Mouse (Mus musculus) heart, postnatal 10 days (tissue): Measurements from ENCODE around the gene Dohh. TPM values are rescaled to one million over a fixed set of nuclear protein-coding genes. Genes with fewer than 3 reads are reported as not detected.

Experiments
- microRNA-seq, 2 experiments: library from miRNA; unstranded; fragments of <30 nt; microRNA quantifications; one replicate each; pipeline ENCODE4 v1.2.0; 2022
- total RNA-seq, 2 experiments: library from RNA; stranded (reverse); gene quantifications; 2 replicates each; pipeline ENCODE4 v1.2.3; 2021

Gene Dohh
- total RNA-seq, 2 experiments from 2014 or later = 53.2 to 57.5 TPM

Small RNAs within 50 kb of the gene (microRNA-seq; reads per million reads assigned to microRNA genes)
- gene Mir1191b (0.35 to 2.1 reads per million in 2 experiments), gene Mir6913 (0.24 to 0.70 reads per million in 2 experiments)

Other genes with a start within 250 kb of the Dohh start
- 10 to 100 TPM; 43.7 to 48.0 TPM for gene Zbtb7a, start 249.2 kb upstream of the Dohh start, total RNA-seq
- 10 to 100 TPM; 14.7 to 17.8 TPM for gene Pias4, start 216.5 kb upstream of the Dohh start, total RNA-seq
- 1,000 to 10,000 TPM; 1,333 to 1,385 TPM for gene Eef2, start 207.8 kb upstream of the Dohh start, total RNA-seq
- gene Dapk3, start 201.4 kb upstream of the Dohh start, total RNA-seq = 10 to 100 TPM; 33.3 to 39.1 TPM
- gene 4930442H23Rik, start 200.6 kb upstream of the Dohh start, total RNA-seq = not detected
- gene Nmrk2, start 182.4 kb upstream of the Dohh start, total RNA-seq = 10 to 100 TPM; 11.6 to 16.5 TPM
- gene Atcay, start 153.6 kb upstream of the Dohh start, total RNA-seq = under 1 TPM; 0.24 to 0.30 TPM
- gene Zfr2, start 151.3 kb upstream of the Dohh start, total RNA-seq = 1 to 10 TPM; 3.8 TPM
- under 1 TPM; 0.27 to 0.38 TPM for gene Matk, start 131.5 kb upstream of the Dohh start, total RNA-seq
- gene Mrpl54, start 117.5 kb upstream of the Dohh start, total RNA-seq = 100 to 1,000 TPM in 1 of 2 experiments, 10 to 100 TPM in 1; 93.4 to 108 TPM
- gene Apba3, start 117.5 kb upstream of the Dohh start, total RNA-seq = 10 to 100 TPM; 66.5 to 68.3 TPM
- gene Tjp3, start 92.8 kb upstream of the Dohh start, total RNA-seq = under 1 TPM; 0.14 to 0.37 TPM
- 10 to 100 TPM; 43.2 to 46.4 TPM for gene Pip5k1c, start 91.5 kb upstream of the Dohh start, total RNA-seq
- 10 to 100 TPM; 21.0 to 23.6 TPM for gene Cactin, start 63.3 kb upstream of the Dohh start, total RNA-seq
- 1 to 10 TPM; 7.7 to 8.5 TPM for gene Tbxa2r, start 55.7 kb upstream of the Dohh start, total RNA-seq
- gene Gipc3, start 41.2 kb upstream of the Dohh start, total RNA-seq = 1 to 10 TPM; 4.8 to 6.1 TPM
- 100 to 1,000 TPM in 1 of 2 experiments, 10 to 100 TPM in 1; 88.1 to 105 TPM for gene Hmg20b, start 33.9 kb upstream of the Dohh start, total RNA-seq
- gene Mfsd12, start 26.9 kb upstream of the Dohh start, total RNA-seq = 10 to 100 TPM; 11.6 to 14.4 TPM
- 1 to 10 TPM in 1 of 2 experiments, under 1 TPM in 1; 0.42 to 1.1 TPM for gene 4930404N11Rik, start 18.6 kb upstream of the Dohh start, total RNA-seq
- gene Fzr1, start 5.9 kb upstream of the Dohh start, total RNA-seq = 10 to 100 TPM; 39.7 to 41.2 TPM
- under 1 TPM; 0.74 to 0.87 TPM for gene Gm48551, start within 50 bp of the Dohh start, total RNA-seq
- gene Gm48552, start 4.6 kb downstream of the Dohh start, total RNA-seq = under 1 TPM; 0.77 to 0.98 TPM
- 1 to 10 TPM; 1.3 to 2.2 TPM for gene Smim24, start 8.6 kb downstream of the Dohh start, total RNA-seq
- gene Nfic, start 71.2 kb downstream of the Dohh start, total RNA-seq = 100 to 1,000 TPM; 139 to 163 TPM
- under 1 TPM; 0.32 to 0.48 TPM for gene Celf5, start 98.3 kb downstream of the Dohh start, total RNA-seq
- gene Ncln, start 112.0 kb downstream of the Dohh start, total RNA-seq = 10 to 100 TPM; 64.0 to 65.0 TPM
- gene S1pr4, start 115.7 kb downstream of the Dohh start, total RNA-seq = under 1 TPM; 0.86 to 0.87 TPM
- under 1 TPM; 0.60 to 0.74 TPM for gene Gna15, start 139.8 kb downstream of the Dohh start, total RNA-seq
- gene Gna11, start 160.8 kb downstream of the Dohh start, total RNA-seq = 10 to 100 TPM; 59.2 to 60.6 TPM
- 100 to 1,000 TPM; 867 to 890 TPM for gene Aes, start 175.1 kb downstream of the Dohh start, total RNA-seq
- 10 to 100 TPM in 1 of 2 experiments, 1 to 10 TPM in 1; 8.1 to 11.2 TPM for gene Tle2, start 190.1 kb downstream of the Dohh start, total RNA-seq
- gene Tle6, start 216.6 kb downstream of the Dohh start, total RNA-seq = 10 to 100 TPM; 10.2 to 11.1 TPM
- gene BC025920, start 221.8 kb downstream of the Dohh start, total RNA-seq = 1 to 10 TPM; 1.3 to 1.4 TPM
- 10 to 100 TPM; 12.8 to 14.2 TPM for gene Sirt6, start 243.4 kb downstream of the Dohh start, total RNA-seq
- 10 to 100 TPM; 13.9 to 16.6 TPM for gene Ankrd24, start 244.1 kb downstream of the Dohh start, total RNA-seq